Mouse (Mus musculus): ENCODE measurements around the gene Phka1. TPM values are rescaled to one million over a fixed set of nuclear protein-coding genes. Genes with fewer than 3 reads are reported as not detected.

Phka1 gene
- polyA plus RNA-seq, 1 experiment from 2014 or later, result 9.8 TPM

GRCm38 (mm10) chrX:102509205-102509604 is 134.8 kb downstream of the Phka1 start:
- Histone ChIP-seq H3K27ac (no peak overlapping the region), H3K9me3 (no peaks in the 10 kb centered on the region), H3K4me3 (no peak overlapping the region), H3K4me1 (no peaks in the 10 kb centered on the region), H3K27me3 (ENCODE audit: insufficient read depth, poor library complexity, severe bottlenecking) (peaks cover 19% of the 10 kb centered on the region; the same call in 1 of the 2 replicates), H3K36me3 (no peaks in the 10 kb centered on the region)
- no peak for DNase-seq (ENCODE audit: low spot score)
- 71% methylated on average over 4 of the region's 4 CpGs for WGBS

- 24% methylated on average over 27 of the region's 27 CpGs for WGBS
- peak within 1 kb of the TSS; percentile 62 for H3K4me3 ChIP-seq
- H3K9me3 ChIP-seq, result no peaks in the 10 kb centered on the region
- DNase-seq (ENCODE audit: low spot score), result peak; percentile 76
- H3K27me3 ChIP-seq (ENCODE audit: insufficient read depth, poor library complexity, severe bottlenecking), result peaks cover 13% of the 10 kb centered on the region; the same call in 1 of the 2 replicates
- no peaks in the 10 kb centered on the region for H3K4me1 ChIP-seq
- peak within 1 kb of the TSS; percentile 72 for H3K27ac ChIP-seq
- no peaks in the 10 kb centered on the region for H3K36me3 ChIP-seq
Observed at GRCm38 (mm10) chrX:102504644-102505481, 139.2 kb downstream of the Phka1 start, which contains the start of gene Hdac8. Hdac8 (minus strand) TSS chrX:102505359.

- Histone ChIP-seq H3K27ac (no peak overlapping the region), H3K36me3 (0 out of 2 replicates have a peak, but pooled peaks cover 5% of the 10 kb centered on the region), H3K27me3 (ENCODE audit: insufficient read depth, poor library complexity, severe bottlenecking) (peaks cover 12% of the 10 kb centered on the region; the same call in 1 of the 2 replicates), H3K4me3 (peak overlapping the region; percentile 62), H3K4me1 (no peaks in the 10 kb centered on the region), H3K9me3 (no peaks in the 10 kb centered on the region)
- DNase-seq (ENCODE audit: low spot score), result no peak
- WGBS, result 32% methylated on average over 10 of the region's 10 CpGs
Observed at GRCm38 (mm10) chrX:102504179-102504578, 139.9 kb downstream of the Phka1 start.

GRCm38 (mm10) chrX:102493992-102494730 is 149.9 kb downstream of the Phka1 start:
- Histone ChIP-seq H3K27me3 (ENCODE audit: insufficient read depth, poor library complexity, severe bottlenecking) (no peaks in the 10 kb centered on the region), H3K36me3 (peaks cover 9% of the 10 kb centered on the region; the same call in 1 of the 2 replicates), H3K4me3 (no peak overlapping the region), H3K9me3 (no peaks in the 10 kb centered on the region), H3K4me1 (no peaks in the 10 kb centered on the region), H3K27ac (no peak overlapping the region)
- DNase-seq (ENCODE audit: low spot score), result no peak
- WGBS, result 60% methylated on average over 6 of the region's 6 CpGs

GRCm38 (mm10) chrX:102485575-102485974 is 158.5 kb downstream of the Phka1 start:
- H3K36me3 ChIP-seq, result 0 out of 2 replicates have a peak, but pooled peaks cover 3% of the 10 kb centered on the region
- peaks cover 8% of the 10 kb centered on the region; the same call in 1 of the 2 replicates for H3K27me3 ChIP-seq (ENCODE audit: insufficient read depth, poor library complexity, severe bottlenecking)
- no peaks in the 10 kb centered on the region for H3K9me3 ChIP-seq
- WGBS, result 77% methylated on average over 7 of the region's 7 CpGs
- H3K27ac ChIP-seq, result no peak overlapping the region
- H3K4me3 ChIP-seq, result no peak overlapping the region
- DNase-seq (ENCODE audit: low spot score), result no peak
- no peaks in the 10 kb centered on the region for H3K4me1 ChIP-seq

GRCm38 (mm10) chrX:102479665-102480064 is 164.4 kb downstream of the Phka1 start:
- no peaks in the 10 kb centered on the region for H3K36me3 ChIP-seq
- H3K9me3 ChIP-seq, result no peaks in the 10 kb centered on the region
- DNase-seq (ENCODE audit: low spot score), result no peak
- no peaks in the 10 kb centered on the region; the same call in 1 of the 2 replicates for H3K27me3 ChIP-seq (ENCODE audit: insufficient read depth, poor library complexity, severe bottlenecking)
- no peaks in the 10 kb centered on the region for H3K4me1 ChIP-seq
- H3K27ac ChIP-seq, result no peak overlapping the region
- WGBS, result 77% methylated on average over 4 of the region's 4 CpGs
- no peak overlapping the region for H3K4me3 ChIP-seq

GRCm38 (mm10) chrX:102478965-102479364 is 165.1 kb downstream of the Phka1 start:
- Histone ChIP-seq H3K27ac (no peak overlapping the region), H3K27me3 (ENCODE audit: insufficient read depth, poor library complexity, severe bottlenecking) (no peaks in the 10 kb centered on the region; the same call in 1 of the 2 replicates)

GRCm38 (mm10) chrX:102478481-102478880 is 165.6 kb downstream of the Phka1 start:
- Histone ChIP-seq H3K27ac (no peak overlapping the region), H3K9me3 (no peaks in the 10 kb centered on the region), H3K36me3 (no peaks in the 10 kb centered on the region), H3K4me3 (no peak overlapping the region), H3K27me3 (ENCODE audit: insufficient read depth, poor library complexity, severe bottlenecking) (no peaks in the 10 kb centered on the region), H3K4me1 (no peaks in the 10 kb centered on the region)
- WGBS, result 65% methylated on average over 3 of the region's 3 CpGs
- DNase-seq (ENCODE audit: low spot score), result no peak

More at GRCm38 (mm10) chrX:102478965-102479364, 165.1 kb downstream of the Phka1 start:
- Histone ChIP-seq H3K9me3 (no peaks in the 10 kb centered on the region), H3K4me3 (no peak overlapping the region), H3K36me3 (no peaks in the 10 kb centered on the region), H3K4me1 (no peaks in the 10 kb centered on the region)
- DNase-seq (ENCODE audit: low spot score), result no peak
- 30% methylated on average over 4 of the region's 4 CpGs for WGBS

GRCm38 (mm10) chrX:102476784-102477183 is 167.3 kb downstream of the Phka1 start:
- Histone ChIP-seq H3K4me3 (no peak overlapping the region), H3K27ac (no peak overlapping the region), H3K4me1 (no peaks in the 10 kb centered on the region), H3K27me3 (ENCODE audit: insufficient read depth, poor library complexity, severe bottlenecking) (no peaks in the 10 kb centered on the region), H3K36me3 (no peaks in the 10 kb centered on the region), H3K9me3 (no peaks in the 10 kb centered on the region)
- no peak for DNase-seq (ENCODE audit: low spot score)
- WGBS, result 33% methylated on average over 3 of the region's 3 CpGs

- Histone ChIP-seq H3K27ac (no peak overlapping the region), H3K9me3 (no peaks in the 10 kb centered on the region), H3K4me3 (no peak overlapping the region), H3K27me3 (ENCODE audit: insufficient read depth, poor library complexity, severe bottlenecking) (peaks cover 4% of the 10 kb centered on the region; the same call in 1 of the 2 replicates), H3K36me3 (no peaks in the 10 kb centered on the region), H3K4me1 (no peaks in the 10 kb centered on the region)
- no peak for DNase-seq (ENCODE audit: low spot score)
- WGBS, result 79% methylated on average over 5 of the region's 5 CpGs
Observed at GRCm38 (mm10) chrX:102475555-102475954, 168.5 kb downstream of the Phka1 start.
